In the genomic region with DNA sequence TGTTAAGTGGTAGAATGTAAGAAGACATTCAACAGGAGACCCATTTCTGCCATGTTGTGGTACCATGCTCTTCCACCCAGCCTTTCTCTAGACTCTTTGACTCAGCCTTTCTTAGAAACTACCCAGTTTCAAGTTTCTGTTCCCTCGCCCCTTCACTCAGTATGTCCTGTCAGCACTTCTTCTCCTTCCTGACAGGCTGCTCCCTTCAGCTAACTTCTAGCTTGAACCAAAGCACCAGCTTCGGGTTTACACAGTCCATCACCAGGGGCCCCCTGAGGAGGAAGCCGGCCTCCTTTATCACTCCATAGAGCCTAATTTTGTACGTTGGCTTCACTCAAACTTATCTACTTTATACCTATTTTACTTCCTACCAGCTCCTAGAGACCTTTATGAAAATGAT, we compare ENCODE assay signal across 21 mouse cellular contexts. TPM values are rescaled to one million over a fixed set of nuclear protein-coding genes. Genes with fewer than 3 reads are reported as not detected.
DNase-seq lines count a peak whose midpoint lies in the region; TF ChIP-seq lines count a peak whose summit lies in the region.
"Had no signal": no experiment of that assay in that cellular context is flagged by ENCODE, and none has a peak within 500 bp of the region (broad histone marks: within the 10 kb centered on the region; RNA-seq: fewer than 3 reads in every experiment).

No protein-coding gene starts in this region.

- peaks cover 20% of the 10 kb centered on the region for H3K79me2 ChIP-seq in liver, adult 2 months (ENCODE audit: control insufficient read depth, insufficient read depth, low read length)
- H3K79me2 ChIP-seq in CH12.LX (replicated peaks; ENCODE audit: control insufficient read depth, extremely low read depth, insufficient read depth, poor library complexity, severe bottlenecking) = peaks cover 3% of the 10 kb centered on the region; the same call in 1 of the 2 replicates
- peaks cover 2% of the 10 kb centered on the region; the same call in 1 of the 2 replicates for H3K79me2 ChIP-seq in MEL (ENCODE audit: control insufficient read depth, insufficient read depth, low read length, poor library complexity)
- H3K79me2 ChIP-seq in macrophage (ENCODE audit: inconsistent target) = peaks cover 33% of the 10 kb centered on the region

- H3K27ac ChIP-seq in liver, adult 2 months (replicated peaks; ENCODE audit: insufficient read depth, low read depth, low read length) = no peak overlapping the region
- H3K27ac ChIP-seq in CH12.LX (ENCODE audit: insufficient read depth, low read depth) (no peak overlapping the region), MEL (ENCODE audit: control insufficient read depth, low read depth, low read length) (peak overlapping the region; percentile 55), macrophage (peak overlapping the region; percentile 83)
- H3K27ac ChIP-seq: heart, embryonic 13.5 days; hindbrain, embryonic 14.5 days; hindbrain, postnatal 0 days had no signal

- H3K4me2 ChIP-seq in CH12.LX (ENCODE audit: insufficient read depth, low read depth, poor library complexity, severe bottlenecking) = no peak overlapping the region
- H3K4me2 ChIP-seq: heart, embryonic 13.5 days; hindbrain, embryonic 14.5 days had no signal

- 78% methylated on average over 4 of the region's 4 CpGs for WGBS in liver, adult 2 months
- 44% methylated on average over 4 of the region's 4 CpGs for WGBS in macrophage (ENCODE audit: missing documents)

- peaks cover 5% of the 10 kb centered on the region; the same call in 1 of the 2 replicates for H3K4me1 ChIP-seq in liver, adult 2 months (ENCODE audit: control insufficient read depth, insufficient read depth, low read length)
- peaks cover 9 to 31% of the 10 kb centered on the region in 2 experiments for H3K4me1 ChIP-seq in CH12.LX (ENCODE audit: control insufficient read depth in 1 of 2, insufficient read depth in 2 of 2)
- peaks cover 2 to 15% of the 10 kb centered on the region in 2 experiments for H3K4me1 ChIP-seq in MEL (ENCODE audit: control insufficient read depth in 1 of 2, insufficient read depth in 2 of 2, low read length in 2 of 2)

- H3K9me3 ChIP-seq in CH12.LX (replicated peaks; ENCODE audit: low read length) (no peaks in the 10 kb centered on the region), MEL (replicated peaks; ENCODE audit: insufficient read depth, low read length) (no peaks in the 10 kb centered on the region)
- H3K9me3 ChIP-seq: G1E; heart, embryonic 13.5 days had no signal

- H3K36me3 ChIP-seq in liver, adult 2 months (ENCODE audit: control insufficient read depth, insufficient read depth, low read length) = no peaks in the 10 kb centered on the region
- H3K36me3 ChIP-seq in CH12.LX (replicated peaks in 1 of 2; ENCODE audit: control insufficient read depth in 1 of 2, insufficient read depth in 1 of 2, low read length in 1 of 2) (no peaks in the 10 kb centered on the region), MEL (ENCODE audit: control insufficient read depth in 1 of 2, insufficient read depth in 2 of 2, low read length in 2 of 2) (peaks cover 0 to 15% of the 10 kb centered on the region in 2 experiments; a peak in 2 of 4 replicates), macrophage (ENCODE audit: inconsistent target) (no peaks in the 10 kb centered on the region)
- H3K36me3 ChIP-seq: heart, embryonic 13.5 days had no signal

- TF ChIP-seq RAD21 in CH12.LX (IDR thresholded peaks at IDR 0.05; ENCODE audit: low read depth, low read length) = no peak
- TF ChIP-seq RAD21 in MEL (IDR thresholded peaks at IDR 0.05; ENCODE audit: low read depth, low read length) = no peak

- H3K9ac ChIP-seq in liver, adult 2 months (ENCODE audit: low read depth, low read length) = no peak overlapping the region
- H3K9ac ChIP-seq in CH12.LX (ENCODE audit: insufficient read depth, low read depth) (no peak overlapping the region), MEL (ENCODE audit: control insufficient read depth, low read depth, low read length, poor library complexity, severe bottlenecking) (peak overlapping the region; percentile 39)
- H3K9ac ChIP-seq: forebrain, postnatal 0 days; heart, embryonic 13.5 days; hindbrain, embryonic 14.5 days had no signal

- DNase-seq in liver, adult 2 months (ENCODE audit: extremely low read depth, low read depth, low spot score) = peak; percentile 24
- no peak for DNase-seq in liver
- no peak for DNase-seq in CH12.LX (ENCODE audit: extremely low read depth)
- peak; percentile 70 for DNase-seq in MEL (ENCODE audit: low read depth, low spot score)
- DNase-seq in thymus, adult 18-20 months = no peak
- DNase-seq: adrenal gland, adult 8-10 months; adrenal gland, postnatal 25 days; cerebellum, adult 18-20 months; cerebellum, adult 9-10 months; cerebellum, postnatal 14 days; forebrain, postnatal 0 days; gastrocnemius, adult 2 months; gastrocnemius, postnatal 14 days; heart, adult 18-20 months; heart, postnatal 14 days; heart, postnatal 4 days had no signal

- H3K4me3 ChIP-seq in liver, adult 2 months (ENCODE audit: insufficient read depth, low read depth, low read length) = no peak overlapping the region
- H3K4me3 ChIP-seq in CH12.LX (replicated peaks in 1 of 3; ENCODE audit: low read depth in 2 of 3, low read length in 2 of 3, poor library complexity in 1 of 3) = no peak overlapping the region
- H3K4me3 ChIP-seq in MEL (ENCODE audit: control insufficient read depth in 1 of 2, insufficient read depth in 1 of 2, low read depth in 2 of 2, low read length in 2 of 2) = peak overlapping the region in 1 of 2 experiments; percentile 36; a peak in 3 of 4 replicates
- H3K4me3 ChIP-seq in macrophage (ENCODE audit: inconsistent target) = no peak overlapping the region
- H3K4me3 ChIP-seq: gastrocnemius, adult 2 months; heart, embryonic 13.5 days had no signal

- no peak for TF ChIP-seq POLR2A in liver, adult 2 months (IDR thresholded peaks at IDR 0.05; ENCODE audit: extremely low read depth, insufficient read depth, low read length)
- TF ChIP-seq POLR2A in CH12.LX (IDR thresholded peaks at IDR 0.05; ENCODE audit: low read depth, low read length) (no peak), MEL (IDR thresholded peaks at IDR 0.05; ENCODE audit: control insufficient read depth in 1 of 2, insufficient read depth in 1 of 2, low read depth in 1 of 2, low read length in 2 of 2, poor library complexity in 1 of 2) (no peak)

- in situ Hi-C loops in CH12.LX (cut with MboI; ENCODE audit: low pct_ligation_motif_present, low pct_unique_long_range_greater_than_20kb, low sequenced_read_pairs) = no loop called here

- no peak for TF ChIP-seq CTCF in liver, adult 2 months (IDR thresholded peaks at IDR 0.05; ENCODE audit: low read depth, low read length)
- TF ChIP-seq CTCF in CH12.LX (conservative IDR thresholded peaks at IDR 0.05 in 1 of 2, IDR thresholded peaks at IDR 0.05 in 1 of 2; ENCODE audit: low read depth in 2 of 2, low read length in 2 of 2) (no peak), MEL (IDR thresholded peaks at IDR 0.05 in 2 of 3, conservative IDR thresholded peaks at IDR 0.05 in 1 of 3; ENCODE audit: control insufficient read depth in 1 of 3, insufficient read depth in 1 of 3, low read depth in 2 of 3, low read length in 3 of 3, poor library complexity in 1 of 3, severe bottlenecking in 1 of 3) (no peak)

- H3K27me3 ChIP-seq in liver, adult 2 months (ENCODE audit: control insufficient read depth, insufficient read depth, low read length) = no peaks in the 10 kb centered on the region
- H3K27me3 ChIP-seq in CH12.LX (replicated peaks) (no peaks in the 10 kb centered on the region), MEL (ENCODE audit: control insufficient read depth in 1 of 2, insufficient read depth in 2 of 2, low read length in 2 of 2) (no peaks in the 10 kb centered on the region)
- H3K27me3 ChIP-seq: heart, embryonic 13.5 days had no signal

- no peak for TF ChIP-seq EP300 in CH12.LX (IDR thresholded peaks at IDR 0.05; ENCODE audit: low read length)
- TF ChIP-seq EP300 in MEL (IDR thresholded peaks at IDR 0.05; ENCODE audit: low read depth in 1 of 2, low read length in 2 of 2) = peak in 1 of 2 experiments; percentile 31; a peak in 1 of 4 replicates

- dilution Hi-C loops in CH12.LX (cut with MboI; ENCODE audit: extremely low pct_ligation_motif_present, extremely low pct_unique_long_range_greater_than_20kb, low sequenced_read_pairs) = no loop called here

TF ChIP-seq in CH12.LX, 34 proteins besides CTCF, POLR2A, EP300 and RAD21 (continues in another document):
- TF ChIP-seq E2F4 (IDR thresholded peaks at IDR 0.05; ENCODE audit: insufficient replicate concordance, low read depth, low read length) = no peak
- no peak for TF ChIP-seq USF2 (conservative IDR thresholded peaks at IDR 0.05; ENCODE audit: low read depth, low read length)
- no peak for TF ChIP-seq ZC3H11A (IDR thresholded peaks at IDR 0.05; ENCODE audit: low read depth, low read length)
- TF ChIP-seq UBTF (IDR thresholded peaks at IDR 0.05; ENCODE audit: low read depth, low read length) = no peak
- no peak for TF ChIP-seq JUN (IDR thresholded peaks at IDR 0.05; ENCODE audit: insufficient read depth, low read depth, low read length)
- no peak for TF ChIP-seq BHLHE40 (IDR thresholded peaks at IDR 0.05; ENCODE audit: low read depth, low read length)
- TF ChIP-seq MEF2A (IDR thresholded peaks at IDR 0.05; ENCODE audit: borderline replicate concordance, low read depth, low read length) = no peak

TF ChIP-seq in MEL, 35 proteins besides CTCF, POLR2A, EP300 and RAD21 (continues in another document):
- TF ChIP-seq ZKSCAN1 (IDR thresholded peaks at IDR 0.05; ENCODE audit: low read depth, low read length) = no peak
- TF ChIP-seq MYC (IDR thresholded peaks at IDR 0.05; ENCODE audit: low read depth, low read length) = 0 out of 2 replicates have a peak, but pooled peaks have one; percentile 53
- no peak for TF ChIP-seq MYB (IDR thresholded peaks at IDR 0.05; ENCODE audit: low read depth, low read length)
- peak; percentile 26; the same call in 1 of the 2 replicates for TF ChIP-seq USF1 (IDR thresholded peaks at IDR 0.05; ENCODE audit: low read depth, low read length)
- TF ChIP-seq BHLHE40 (IDR thresholded peaks at IDR 0.05; ENCODE audit: borderline replicate concordance, low read depth, low read length) = no peak
- TF ChIP-seq GATA1 (IDR thresholded peaks at IDR 0.05; ENCODE audit: low read depth, low read length) = no peak

RNA-seq across cellular contexts. Expression of gene Fez2, which starts 1.3 kb away (rescaled TPM):
- 27.9 and 28.9 TPM in 2 replicates for total RNA-seq in liver, adult 2 months (2014; rRNA removed)
- 18.2 and 18.8 TPM in 2 replicates for polyA plus RNA-seq in liver, adult 2 months (2012; rRNA removed)
- total RNA-seq in CH12.LX (2012; rRNA removed) (12.8 and 14.2 TPM in 2 replicates), CH12.LX (2014; rRNA removed) (13.5 and 14.8 TPM in 2 replicates), MEL (2012; rRNA removed) (11.7 and 11.9 TPM in 2 replicates)
- polyA plus RNA-seq in CH12.LX (2012; ENCODE audit: insufficient read length, low read depth) (17.6 and 18.7 TPM in 2 replicates), MEL (2012; ENCODE audit: insufficient read depth in 1 of 2, insufficient read length in 2 of 2, low read depth in 1 of 2, low replicate concordance in 2 of 2, missing spikeins in 1 of 2) (10 to 100 TPM in 1 of 2 experiments, not detected in 1; 17.4 TPM), macrophage (2018) (61.6 to 83.8 TPM (median 65.2 TPM) in 3 replicates)
- total RNA-seq in macrophage (2018; cell fraction: chromatin; rRNA removed) = 10 to 100 TPM; 21.4 to 91.7 (median 51.8) TPM
- 100 to 1,000 TPM in 1 of 26 experiments, 10 to 100 TPM in 25; 39.3 to 100 (median 60.9) TPM for total RNA-seq in macrophage (2018; cell fraction: cytosol; rRNA removed)
- 100 to 1,000 TPM in 1 of 26 experiments, 10 to 100 TPM in 25; 28.8 to 109 (median 58.2) TPM for total RNA-seq in macrophage (2018; cell fraction: nucleus; rRNA removed)

Comparison
In these comparisons a context has a peak if more than half of its experiments do, and no peak if none do; other contexts are left out.
1. DNase-seq: peak in liver, adult 2 months (single experiment) and MEL (single experiment); none in liver (single experiment), CH12.LX (single experiment) and thymus, adult 18-20 months (0 of 2).
2. H3K27ac ChIP-seq: peak in MEL (single experiment) and macrophage (single experiment); none in liver, adult 2 months (single experiment) and CH12.LX (single experiment).